Mouse (Mus musculus): ENCODE data around the gene Vwde.

Vwde gene

GRCm38 (mm10) chr6:13224596-13225227 lies at the start of gene Vwde:
Vwde (minus strand) TSS chr6:13224965.
- no peak for DNase-seq (ENCODE audit: low spot score in 2 of 2)

- no peak for DNase-seq (ENCODE audit: low spot score in 2 of 2)
Observed at GRCm38 (mm10) chr6:13255341-13255740, 30.6 kb upstream of the Vwde start.

- DNase-seq (ENCODE audit: low spot score in 2 of 2) = no peak
Observed at GRCm38 (mm10) chr6:13248317-13248969, 23.7 kb upstream of the Vwde start.

- no peak for DNase-seq (ENCODE audit: low spot score in 2 of 2)
Observed at GRCm38 (mm10) chr6:13206157-13206556, 18.6 kb downstream of the Vwde start.

DNA sequence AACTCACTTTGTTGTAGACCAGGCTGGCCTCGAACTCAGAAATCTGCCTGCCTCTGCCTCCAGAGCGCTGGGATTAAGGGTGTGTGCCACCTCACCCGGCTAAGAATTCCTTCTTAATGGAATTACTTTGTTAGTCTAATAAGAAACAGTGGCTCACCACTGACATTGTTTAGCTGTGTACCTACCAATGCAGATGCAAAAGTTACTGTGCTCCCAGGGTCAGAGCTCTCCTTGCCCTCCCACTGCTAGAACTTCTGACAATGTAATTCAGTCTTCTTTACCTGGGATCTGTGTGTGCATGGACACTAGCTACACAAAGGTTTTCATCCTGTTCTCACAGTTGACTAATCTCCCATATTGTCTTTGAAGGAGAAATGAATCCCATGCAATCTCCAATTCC lies 27.3 kb downstream of the Vwde start:
- DNase-seq (ENCODE audit: low spot score in 2 of 2) = no peak

GRCm38 (mm10) chr6:13186836-13187235 lies 37.9 kb downstream of the Vwde start:
- no peak for DNase-seq (ENCODE audit: low spot score in 2 of 2)

DNA sequence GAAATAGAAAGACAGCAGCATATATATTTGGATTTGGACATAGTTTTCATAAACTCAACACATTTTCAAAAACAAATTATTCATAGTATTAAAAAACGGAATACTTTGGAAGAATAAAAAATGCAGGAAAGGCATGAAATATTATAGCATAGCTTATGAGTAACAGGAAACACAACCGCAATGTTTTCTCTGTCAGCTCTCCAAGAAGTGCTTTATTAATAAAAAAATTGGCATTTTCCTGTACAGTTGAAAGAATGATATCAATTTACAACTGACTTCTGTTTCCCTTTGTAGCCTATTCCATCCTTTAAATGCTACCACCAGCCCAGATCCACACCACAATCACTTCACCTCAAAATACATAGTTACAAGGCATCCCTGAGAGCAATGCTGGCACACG lies 44.7 kb downstream of the Vwde start:
- no peak for DNase-seq (ENCODE audit: low spot score in 2 of 2)

DNA sequence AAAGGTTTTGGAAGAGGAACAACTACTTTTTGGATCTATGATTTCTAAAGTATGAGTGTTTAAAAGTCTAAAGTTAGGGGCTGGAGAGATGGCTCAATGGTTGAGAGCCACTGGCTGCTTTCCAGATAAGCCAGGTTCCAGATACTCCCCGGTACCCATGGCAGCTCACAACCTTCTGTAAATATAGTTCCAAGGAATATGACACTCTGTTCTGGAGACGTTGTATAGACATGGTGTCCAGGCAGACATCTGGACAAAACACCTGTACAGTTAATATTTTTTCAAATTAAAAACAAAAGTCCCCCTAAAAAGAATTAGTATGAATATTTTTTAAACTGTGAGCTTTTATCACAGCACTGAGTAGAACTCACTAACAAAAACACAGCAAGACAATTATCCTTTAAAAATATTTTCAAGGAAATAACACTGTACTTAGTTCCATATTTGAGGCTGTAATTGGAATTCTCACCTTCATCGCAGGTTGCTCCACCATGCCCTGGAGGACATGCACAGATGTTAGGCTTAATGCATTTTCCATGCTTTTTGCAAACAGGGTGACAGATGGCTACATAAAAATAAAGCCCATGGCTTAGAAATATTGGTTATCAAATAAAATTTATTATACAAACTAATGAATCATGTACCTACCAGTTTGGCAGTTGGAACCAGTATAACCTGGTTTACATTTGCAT lies 55.2 kb downstream of the Vwde start:
- no peak for DNase-seq (ENCODE audit: low spot score in 2 of 2)

GRCm38 (mm10) chr6:13166240-13166937 lies 58.4 kb downstream of the Vwde start:
- no peak for DNase-seq (ENCODE audit: low spot score in 2 of 2)

GRCm38 (mm10) chr6:13159437-13159836 lies 65.3 kb downstream of the Vwde start:
- no peak for DNase-seq (ENCODE audit: low spot score in 2 of 2)

DNA sequence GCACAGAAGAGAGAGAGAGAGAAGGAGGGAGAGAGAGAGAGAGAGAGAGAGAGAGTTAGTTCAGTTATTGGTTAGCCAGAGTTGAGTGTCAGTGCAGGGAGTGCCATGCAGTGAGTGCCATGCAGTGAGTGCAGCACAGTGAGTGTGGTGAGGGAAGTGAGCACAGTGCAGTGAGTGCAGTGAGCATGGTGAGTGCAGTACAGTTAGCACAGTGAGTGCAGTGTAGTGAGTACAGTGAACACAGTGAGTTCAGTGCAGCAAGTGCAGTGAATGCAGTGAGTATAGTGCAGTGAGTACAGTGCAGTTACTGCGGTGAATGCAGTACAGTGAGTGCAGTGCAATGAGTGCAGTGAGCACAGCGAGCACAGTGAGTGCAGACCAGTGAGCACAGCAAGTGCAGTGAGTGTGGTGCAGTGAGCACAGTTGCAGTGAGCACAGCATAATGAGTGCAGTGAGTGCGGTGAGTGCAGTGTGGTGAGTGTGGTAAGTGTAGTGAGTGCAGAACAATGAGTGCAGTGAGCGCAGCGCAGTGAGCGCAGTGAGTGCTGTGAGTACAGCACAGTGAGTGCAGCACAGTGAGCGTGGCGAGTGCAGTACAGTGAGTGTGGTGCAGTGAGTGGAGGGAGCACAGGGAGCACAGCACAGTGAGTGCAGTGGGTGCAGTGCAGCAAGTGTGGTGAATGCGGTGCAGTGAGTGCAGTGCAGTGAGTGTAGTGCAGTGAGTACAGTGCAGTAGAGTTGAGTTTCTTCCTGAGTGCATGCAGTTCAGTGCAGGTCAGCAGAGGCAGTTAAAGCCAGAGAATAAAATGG lies 70.7 kb downstream of the Vwde start:
- DNase-seq (ENCODE audit: low spot score in 2 of 2) = no peak

DNA sequence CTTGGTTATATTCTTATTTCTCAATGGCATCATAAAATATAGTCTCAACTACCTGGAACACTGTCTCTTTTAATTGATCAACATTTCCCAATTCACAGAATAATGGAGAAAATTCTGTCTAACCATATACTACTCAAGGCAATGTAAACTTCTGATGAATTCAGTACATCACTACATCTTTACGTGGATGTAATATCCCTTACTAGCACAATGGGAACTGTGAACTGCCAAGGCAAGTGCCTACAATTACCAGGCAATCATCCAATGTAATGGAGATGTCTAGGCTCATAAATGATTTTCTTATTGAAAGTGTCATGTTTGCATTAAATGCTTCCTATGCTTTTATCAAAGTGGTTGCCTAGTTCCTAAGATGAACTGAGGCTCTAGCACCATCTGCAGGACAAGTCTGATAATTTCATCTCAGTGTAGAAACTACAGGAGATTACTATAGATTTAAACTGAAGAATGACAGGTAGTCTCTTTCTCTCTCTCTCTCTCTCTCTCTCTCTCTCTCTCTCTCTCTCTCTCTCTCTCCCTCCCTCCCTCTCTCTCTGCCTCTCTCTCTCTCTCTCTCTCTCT lies 72.6 kb downstream of the Vwde start:
- DNase-seq (ENCODE audit: low spot score in 2 of 2) = peak in 1 of 2 experiments; percentile 29

- no peak for DNase-seq (ENCODE audit: low spot score in 2 of 2)
Observed at GRCm38 (mm10) chr6:13137255-13137654, 87.5 kb downstream of the Vwde start.

DNA sequence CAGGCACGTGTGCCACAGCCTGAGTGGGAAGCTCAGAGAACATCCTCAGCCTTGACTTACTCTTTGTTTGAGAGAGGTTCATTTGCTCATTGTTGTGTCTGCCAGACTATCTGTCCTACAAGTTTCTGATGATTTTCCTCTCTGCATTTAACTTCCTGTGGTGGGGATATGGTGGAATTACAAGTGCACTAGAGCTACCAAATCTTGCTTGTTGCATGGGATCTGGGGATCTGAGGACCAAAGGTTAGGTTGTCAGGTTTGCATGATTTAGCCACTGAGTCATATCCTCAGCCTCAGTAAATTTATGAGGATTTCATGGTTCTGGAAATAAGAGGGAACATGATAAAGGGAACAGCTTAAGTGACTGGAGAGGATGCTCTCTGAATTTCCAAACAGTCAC lies 116.1 kb downstream of the Vwde start:
- DNase-seq (ENCODE audit: low spot score in 2 of 2) = no peak
